Mouse (Mus musculus) spleen, embryonic (tissue): ENCODE measurements around the gene Naxd.
"Not testable (repeated sequence)": the region's sequence is repeated elsewhere in the genome, so short reads cannot be mapped to it uniquely, and the experiment has no call there.

Experiments
- CTCF ChIA-PET: fragments of 350-600 bp; sonication (Branson Sonifier 250); formaldehyde crosslinking; loops from one replicate; lab custom pipeline; 2022; lab: Charles Lee

Naxd gene

DNA sequence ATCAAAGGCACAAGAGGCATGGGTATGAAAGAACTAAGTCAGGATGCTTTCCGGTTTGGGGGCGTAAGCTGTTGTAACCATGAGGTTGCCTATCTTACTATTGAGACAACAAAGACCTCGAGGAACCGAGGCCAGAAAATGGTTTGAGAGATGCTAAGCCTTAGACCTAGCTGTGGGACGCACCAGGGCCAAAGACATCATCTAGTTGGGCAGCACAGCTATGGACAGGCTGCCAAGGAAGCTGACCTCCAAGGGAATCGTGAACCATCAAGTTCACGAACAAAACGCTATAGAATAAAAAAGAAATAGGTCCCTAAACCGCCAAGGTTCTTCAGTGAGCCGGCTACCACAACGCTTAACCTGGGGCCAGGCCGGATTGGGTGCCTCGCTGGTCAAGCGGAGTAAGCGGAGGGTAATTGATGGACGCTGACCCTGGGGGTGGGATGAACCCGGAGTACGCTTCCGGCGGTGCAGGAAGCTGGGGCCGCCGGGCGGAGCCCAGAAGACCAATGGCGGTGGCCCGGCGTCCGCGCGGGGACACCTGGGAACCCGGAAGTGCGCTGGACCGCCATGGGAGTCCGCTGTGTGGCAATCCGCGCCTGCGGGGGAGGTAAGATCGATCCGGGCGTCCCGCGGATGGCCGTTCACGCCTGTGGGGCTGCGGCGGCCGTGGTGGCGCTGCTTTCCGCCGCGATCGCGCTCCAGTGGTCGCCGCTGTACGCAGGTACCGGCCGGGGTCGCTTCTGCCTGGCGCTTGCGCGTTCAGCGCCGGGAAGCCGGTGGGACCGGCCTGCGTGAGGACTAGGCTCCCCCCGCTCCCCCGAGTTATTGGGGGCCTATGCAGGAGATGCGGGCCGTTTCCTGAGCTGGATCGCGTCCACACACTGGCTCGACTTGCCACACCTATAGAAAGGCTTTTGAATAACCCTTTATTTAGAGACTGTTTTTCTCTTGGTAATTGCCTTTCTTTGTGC is at the start of gene Naxd:
Gene Naxd, plus strand, starts transcription at position 490 of the 974 bp plus-strand sequence.
- CTCF ChIA-PET, result no interaction called here

- CTCF ChIA-PET, result no interaction called here
Measured at GRCm38 (mm10) chr8:11447910-11448570, 49.3 kb upstream of the Naxd start.

DNA sequence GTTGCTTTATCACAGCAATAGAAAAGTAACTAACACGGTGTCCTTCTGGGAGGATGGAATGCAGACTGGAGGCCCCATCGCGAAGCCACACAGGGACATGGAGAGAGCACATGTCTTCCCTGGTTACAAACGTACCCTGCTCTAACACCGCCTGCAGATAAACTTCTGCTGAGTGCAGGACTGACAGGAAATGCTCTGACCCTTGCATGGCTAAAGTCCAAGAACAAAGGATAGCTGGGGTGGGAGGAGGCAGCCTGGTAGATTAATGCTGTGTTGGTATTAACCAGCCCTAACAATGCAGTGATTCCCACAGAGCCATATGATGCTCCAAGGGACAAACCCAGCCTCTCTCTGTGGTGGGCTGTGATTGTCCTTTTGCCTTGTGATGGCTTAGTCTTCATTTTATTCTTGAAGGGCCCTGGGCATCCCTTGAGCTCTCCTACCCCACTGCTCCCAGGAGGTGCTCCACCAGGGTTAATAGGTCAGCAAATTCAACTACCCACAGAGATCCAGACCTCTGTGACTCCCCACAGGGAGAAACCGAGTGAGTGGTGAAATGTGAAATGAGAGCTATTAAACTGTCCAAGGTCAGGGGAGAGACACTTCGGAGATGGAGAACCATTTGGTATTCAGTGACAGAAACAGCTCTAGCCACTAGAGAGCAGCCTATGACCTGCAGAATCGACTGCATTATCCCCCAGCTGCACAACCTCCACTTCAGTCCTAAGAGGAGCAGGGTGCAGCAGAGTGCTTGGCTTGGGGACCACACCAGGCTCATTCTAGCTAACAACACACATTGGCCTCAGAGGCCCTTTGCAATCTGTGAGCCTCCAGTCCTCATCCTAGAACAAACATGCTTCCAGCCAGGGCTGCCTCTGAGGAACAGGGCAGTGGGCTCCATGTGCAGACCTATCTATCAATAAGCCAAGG is 46.9 kb upstream of the Naxd start:
- CTCF ChIA-PET, result interaction anchor here (0.6 kb wide), 1 partner anchor 59 kb away, joined by 3 read pairs; no protein-coding TSS in a partner anchor

GRCm38 (mm10) chr8:11452152-11452551 is 45.2 kb upstream of the Naxd start:
- CTCF ChIA-PET, result interaction anchor here (0.9 kb wide), 1 partner anchor 9 kb away, joined by 3 read pairs; no protein-coding TSS in a partner anchor

GRCm38 (mm10) chr8:11452559-11452958 is 44.7 kb upstream of the Naxd start:
- CTCF ChIA-PET, result interaction anchor here (0.9 kb wide), 1 partner anchor 9 kb away, joined by 3 read pairs; no protein-coding TSS in a partner anchor

- CTCF ChIA-PET, result interaction anchor here (0.9 kb wide), 1 partner anchor 9 kb away, joined by 3 read pairs; no protein-coding TSS in a partner anchor
Measured at GRCm38 (mm10) chr8:11452974-11453373, 44.3 kb upstream of the Naxd start.

GRCm38 (mm10) chr8:11454228-11454627 is 43.1 kb upstream of the Naxd start:
- CTCF ChIA-PET, result no interaction called here

DNA sequence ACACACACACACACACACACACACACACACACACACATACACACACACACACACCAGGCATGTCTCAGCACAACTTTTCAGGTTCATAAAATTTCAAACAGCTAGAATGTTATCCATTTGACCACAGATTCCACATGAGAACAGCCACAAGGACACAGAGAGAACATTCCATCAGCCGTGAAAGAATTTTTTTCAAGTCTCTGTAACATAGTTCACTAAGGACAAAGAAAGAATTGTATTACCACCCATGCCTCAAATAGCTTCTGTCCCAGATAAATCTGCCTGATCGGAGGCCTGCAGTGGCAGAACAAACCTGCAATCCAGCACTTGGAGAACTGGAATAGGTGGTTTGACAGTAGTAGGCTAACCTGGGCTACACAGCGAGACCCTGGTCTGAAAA is 40.0 kb upstream of the Naxd start:
- CTCF ChIA-PET, result no interaction called here

GRCm38 (mm10) chr8:11457981-11458836 is 39.1 kb upstream of the Naxd start:
- CTCF ChIA-PET, result no interaction called here

DNA sequence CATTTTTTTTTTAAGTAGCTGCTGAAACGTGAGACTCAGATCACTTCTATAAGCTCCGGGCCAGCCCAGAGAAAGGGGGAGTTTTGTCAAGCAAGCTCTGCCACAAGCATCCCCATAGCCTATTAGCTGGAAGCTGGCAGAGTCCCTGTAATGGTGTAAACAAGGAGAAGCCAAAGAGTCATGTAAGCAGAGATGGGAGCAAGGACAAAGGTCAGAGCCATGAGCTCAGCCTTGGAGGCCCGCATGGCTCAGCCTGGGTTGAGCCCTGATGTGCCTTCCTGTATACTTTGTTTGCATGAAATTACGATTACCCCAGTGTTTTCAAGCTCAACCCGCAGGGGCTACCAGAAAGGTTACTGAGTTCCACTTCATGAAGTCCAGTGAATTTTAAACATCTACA is 38.3 kb upstream of the Naxd start:
- CTCF ChIA-PET, result no interaction called here

DNA sequence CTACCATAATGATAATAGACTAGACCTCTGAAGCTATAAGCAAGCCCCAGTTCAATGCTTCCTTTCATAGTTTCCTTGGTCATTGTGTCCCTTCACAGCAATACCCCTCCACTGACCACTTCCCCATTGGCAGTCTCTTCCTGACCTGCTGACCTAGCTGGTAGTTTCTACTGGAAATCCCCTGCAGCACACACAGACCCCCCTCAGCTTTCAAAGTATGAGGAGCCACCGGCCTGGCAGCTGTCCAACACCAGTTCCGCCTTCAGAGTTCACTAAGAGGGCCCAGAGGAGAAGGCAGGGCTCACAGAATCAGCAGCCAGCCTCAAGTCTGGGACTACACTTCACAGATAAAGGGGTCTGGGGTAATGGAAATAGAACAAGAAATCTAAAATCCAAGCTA is 36.4 kb upstream of the Naxd start:
- CTCF ChIA-PET, result no interaction called here

DNA sequence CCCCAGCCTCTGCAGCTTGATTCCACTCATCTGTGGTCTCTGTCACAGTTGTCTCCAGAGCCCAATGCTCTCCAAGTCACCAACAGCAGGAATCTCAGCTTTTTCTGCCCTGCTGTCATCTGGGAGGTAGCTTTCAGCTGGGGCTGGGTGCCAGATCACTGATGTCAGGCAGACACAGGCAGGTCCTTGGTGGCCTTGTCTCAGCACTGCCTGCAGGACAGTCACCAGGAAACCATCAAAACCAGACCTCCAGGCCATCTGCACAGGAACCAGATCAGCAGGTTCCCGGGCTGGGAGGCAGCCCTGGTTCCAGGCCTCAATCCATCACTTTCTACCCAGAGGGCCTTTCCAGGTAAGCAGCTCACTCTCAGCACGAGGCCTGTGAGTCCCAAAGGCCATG is 35.5 kb upstream of the Naxd start:
- CTCF ChIA-PET, result interaction anchor here (0.6 to 0.7 kb wide), 2 partner anchors 10 to 46 kb away, joined by 3 to 4 read pairs; no protein-coding TSS in a partner anchor

DNA sequence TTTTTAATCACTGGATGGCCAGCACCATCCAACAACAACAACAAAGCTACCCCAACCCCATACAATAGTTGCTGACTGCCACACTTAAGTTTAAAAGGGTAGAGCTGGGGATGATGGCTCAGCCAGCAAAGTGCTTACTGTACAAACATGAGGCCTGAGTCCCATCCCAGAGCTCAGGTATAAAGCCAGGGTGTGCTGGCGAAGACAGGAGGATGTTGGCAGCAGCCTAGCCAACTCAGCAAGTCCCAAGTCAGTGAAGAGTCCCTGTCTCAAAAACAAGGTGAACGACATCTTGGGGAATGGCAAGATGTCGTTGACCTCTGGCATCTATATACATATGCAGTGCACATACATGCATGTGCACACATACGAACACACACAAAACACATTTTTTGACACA is 34.7 kb upstream of the Naxd start:
- CTCF ChIA-PET, result no interaction called here

GRCm38 (mm10) chr8:11463541-11463888 is 33.8 kb upstream of the Naxd start:
- CTCF ChIA-PET, result no interaction called here

DNA sequence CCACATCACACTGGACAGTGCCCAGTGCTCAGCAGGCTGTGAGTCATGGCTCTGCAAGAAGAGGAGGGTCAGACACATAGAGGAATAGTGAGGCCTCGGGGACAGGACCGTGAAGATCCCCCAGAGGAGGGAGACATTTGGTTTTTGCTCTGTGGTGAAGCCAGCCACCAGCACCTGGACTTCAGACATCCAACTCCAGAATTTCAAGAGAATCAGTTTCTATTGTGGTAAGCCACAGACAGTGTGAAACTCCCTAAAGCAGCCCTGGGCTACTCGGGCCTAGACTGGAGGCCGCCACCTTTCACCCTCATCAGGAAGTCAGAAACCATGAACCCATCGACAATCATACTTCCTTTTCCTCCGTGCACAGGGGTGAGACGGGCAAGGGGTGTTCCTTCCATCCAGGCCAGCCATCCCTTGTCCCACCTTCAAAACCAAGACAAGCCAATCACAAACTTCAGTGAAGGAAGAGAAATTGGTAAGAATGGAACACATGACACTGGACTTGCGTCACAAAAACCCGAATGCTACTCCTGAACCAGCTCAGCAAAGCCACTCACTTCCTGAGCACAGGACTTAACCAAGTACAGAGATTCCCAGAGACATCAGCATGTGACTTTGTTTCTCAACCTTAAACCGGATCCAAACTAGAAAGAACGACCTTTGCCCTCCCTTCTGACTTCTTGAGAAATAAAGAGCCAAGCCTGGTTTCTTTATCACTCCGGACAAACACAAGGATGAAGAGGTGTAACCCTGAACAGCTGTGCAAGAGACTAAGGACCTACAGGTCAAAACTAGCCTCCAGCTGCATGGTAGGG is 33.2 kb upstream of the Naxd start:
- CTCF ChIA-PET, result no interaction called here

GRCm38 (mm10) chr8:11464707-11464964 is 32.7 kb upstream of the Naxd start:
- CTCF ChIA-PET, result no interaction called here

DNA sequence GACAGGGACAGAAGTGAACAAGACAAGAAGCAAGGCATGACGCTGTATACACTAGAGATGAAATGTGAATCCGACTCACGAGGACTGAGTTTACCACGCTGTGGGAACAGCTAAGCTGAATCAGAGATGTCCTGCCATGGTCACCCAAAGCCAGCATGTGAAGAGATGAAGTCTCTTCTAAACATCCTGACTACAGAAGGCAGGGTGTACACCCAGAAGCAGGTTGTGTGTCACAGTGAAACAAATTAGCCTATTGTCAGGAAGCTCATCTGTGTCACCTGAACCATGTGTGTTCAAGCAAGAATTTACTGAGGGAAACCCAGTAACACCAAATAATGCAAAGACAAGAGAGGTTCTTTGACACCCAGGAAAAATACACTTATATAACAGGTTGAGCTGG is 31.7 kb upstream of the Naxd start:
- CTCF ChIA-PET, result interaction anchor here (0.5 kb wide), 1 partner anchor 408 kb away, joined by 3 read pairs; no protein-coding TSS in a partner anchor

GRCm38 (mm10) chr8:11466528-11466927 is 30.8 kb upstream of the Naxd start:
- CTCF ChIA-PET, result not testable (repeated sequence)

GRCm38 (mm10) chr8:11469095-11469494 is 28.2 kb upstream of the Naxd start:
- CTCF ChIA-PET, result no interaction called here

DNA sequence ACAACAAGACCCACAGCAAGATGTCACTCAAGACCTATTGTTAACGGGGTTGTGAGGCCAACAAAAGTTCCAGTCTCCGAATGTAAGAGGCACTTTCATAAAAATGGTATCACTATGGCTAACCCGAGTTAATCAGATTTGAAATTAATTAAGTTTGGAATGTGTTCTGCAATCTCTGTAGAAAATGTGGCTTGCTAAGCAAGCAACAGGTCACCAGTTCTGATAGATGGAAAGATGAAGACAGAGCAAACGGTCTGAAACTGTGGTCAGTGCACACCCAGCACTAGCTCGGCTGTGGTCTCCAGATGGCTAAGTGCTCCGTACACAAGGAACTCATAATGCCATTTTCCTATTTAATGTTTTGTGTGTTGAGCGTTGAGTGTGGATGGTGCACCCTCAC is 26.6 kb upstream of the Naxd start:
- CTCF ChIA-PET, result no interaction called here
